Mouse (Mus musculus) embryonic facial prominence, embryonic 15.5 days (tissue): ENCODE data around the gene Scd1. TPM values are rescaled to one million over a fixed set of nuclear protein-coding genes. Genes with fewer than 3 reads are reported as not detected.
A peak's percentile ranks its signal among the peaks of the same experiment; 100 is the strongest.

Experiments used
- ATAC-seq: fragments of 200-750 bp; cut with Nextera tagmentation; 2 replicates; pipeline ENCODE4 v1.8.0; 2017; ENCODE audit warnings: low read depth, moderate TSS enrichment; ENCODE audit not compliant: insufficient number of reproducible peaks, low FRiP score, low TSS enrichment
- H3K27ac ChIP-seq: fragments of 300-500 bp; sonication (generic); replicated peaks from 2 replicates; pipeline ENCODE4 v1.5.1; 2015; ENCODE audit warnings: mild to moderate bottlenecking, inconsistent platforms
- H3K27me3 ChIP-seq: fragments of 300-500 bp; sonication (generic); 2 replicates; pipeline ENCODE4 v1.6.1; 2015; ENCODE audit warnings: inconsistent platforms
- H3K36me3 ChIP-seq: fragments of 300-500 bp; sonication (generic); 2 replicates; pipeline ENCODE4 v1.6.1; 2015; ENCODE audit warnings: mild to moderate bottlenecking, inconsistent platforms
- H3K4me1 ChIP-seq: fragments of 300-500 bp; sonication (generic); 2 replicates; pipeline ENCODE4 v1.6.1; 2015; ENCODE audit warnings: inconsistent platforms
- H3K4me2 ChIP-seq: fragments of 300-500 bp; sonication (generic); replicated peaks from 2 replicates; pipeline ENCODE4 v1.6.1; 2015; ENCODE audit warnings: mild to moderate bottlenecking, inconsistent platforms
- H3K4me3 ChIP-seq: fragments of 300-500 bp; sonication (generic); replicated peaks from 2 replicates; pipeline ENCODE4 v1.5.1; 2015; ENCODE audit warnings: mild to moderate bottlenecking, inconsistent platforms
- H3K9ac ChIP-seq: fragments of 300-500 bp; sonication (generic); 2 replicates; pipeline ENCODE4 v1.6.1; 2015; ENCODE audit warnings: inconsistent platforms
- H3K9me3 ChIP-seq: fragments of 300-500 bp; sonication (generic); replicated peaks from 2 replicates; pipeline ENCODE4 v1.6.1; 2016; ENCODE audit warnings: inconsistent platforms
- WGBS: fragments of 180-500 bp; shearing (Covaris S2); methylation state at CpG from one replicate; pipeline ENCODE4 v1.1.7; 2015; 5-methylcytosine and 5-hydroxymethylcytosine counted together
- polyA plus RNA-seq: library from polyadenylated mRNA; unstranded; fragments of >200 nt; fragmentation: Nextera tagmentation; extraction: Ambion mirVana; gene quantifications from 2 replicates; pipeline ENCODE4 v1.2.1, GENCODE M21; 2015

Gene Scd1
- 6.2 and 8.0 TPM in 2 replicates for polyA plus RNA-seq

DNA sequence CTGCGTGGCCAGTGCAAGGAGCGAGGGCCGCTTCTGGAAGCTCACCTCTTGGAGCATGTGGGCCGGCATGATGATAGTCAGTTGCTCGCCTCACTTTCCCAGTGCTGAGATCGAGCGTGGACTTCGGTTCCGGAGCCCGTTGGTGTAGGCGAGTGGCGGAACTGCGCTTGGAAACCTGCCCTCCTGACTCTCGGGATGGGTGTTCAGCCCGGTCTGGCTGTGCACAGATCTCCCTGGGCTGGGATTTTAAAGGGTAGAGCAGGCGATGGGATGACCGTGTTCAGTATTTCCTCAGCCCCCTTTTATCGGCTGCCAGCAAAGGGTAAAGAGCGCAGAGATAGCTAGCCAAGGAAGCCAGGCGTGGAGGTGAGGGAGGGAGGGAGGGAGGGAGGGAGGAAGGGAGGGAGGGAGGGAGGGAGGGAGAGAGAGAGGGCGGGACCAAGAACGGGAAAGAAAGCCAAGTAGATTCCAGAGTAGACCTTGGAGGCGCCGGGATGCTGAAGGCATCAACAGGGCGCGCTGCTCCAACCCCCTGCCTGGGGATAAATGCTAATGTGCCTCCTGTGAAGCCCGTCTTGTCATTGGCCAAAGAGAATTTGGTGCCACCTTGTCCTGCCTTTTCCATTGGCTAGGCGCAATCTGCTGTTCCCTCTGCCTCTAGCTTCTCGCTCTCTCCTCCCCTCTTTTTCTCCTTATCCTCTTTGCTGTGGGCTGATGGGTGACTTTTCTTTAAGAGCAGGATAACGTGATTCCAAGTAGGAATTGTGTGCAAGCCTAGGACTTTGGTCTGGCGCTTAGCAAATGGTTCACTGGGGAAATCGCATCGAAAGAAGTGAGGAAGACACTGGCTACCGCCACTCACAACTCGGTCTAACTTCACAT, at the start of gene Scd1:
TSS of gene Scd1 (minus strand) at position 539 of the 882 bp plus-strand sequence.
- WGBS, result under 1% methylated on average over 35 of the region's 35 CpGs

DNA sequence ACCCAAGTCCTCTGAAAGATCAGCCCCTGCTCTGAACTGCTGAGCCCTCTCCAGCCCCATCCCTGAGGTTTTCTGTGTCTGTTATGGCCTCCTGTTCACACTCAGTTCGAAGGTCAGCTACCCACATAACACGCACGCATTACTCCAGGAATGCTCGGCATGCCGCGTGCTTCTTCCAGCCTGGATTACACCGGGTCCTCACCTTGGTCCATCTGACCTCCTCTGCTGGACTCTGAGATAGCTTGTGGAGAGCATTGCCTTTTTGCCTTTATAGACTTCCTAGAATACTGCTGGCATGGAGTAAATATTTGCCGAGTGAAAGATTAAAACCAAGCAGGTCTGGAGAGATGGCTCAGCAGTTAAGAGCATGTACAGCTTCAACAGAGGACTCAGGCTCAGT, 47.7 kb upstream of the Scd1 start:
- Histone ChIP-seq H3K27me3 (no peaks in the 10 kb centered on the region), H3K9me3 (no peaks in the 10 kb centered on the region), H3K4me2 (no peak overlapping the region), H3K4me1 (no peaks in the 10 kb centered on the region), H3K36me3 (no peaks in the 10 kb centered on the region), H3K27ac (no peak overlapping the region), H3K9ac (no peak overlapping the region), H3K4me3 (no peak overlapping the region)
- WGBS, result 74% methylated on average over 8 of the region's 8 CpGs
- no peak for ATAC-seq

More for the DNA sequence above, at the start of gene Scd1:
- Histone ChIP-seq H3K4me2 (peak within 1 kb of the TSS; percentile 85), H3K4me3 (peak within 1 kb of the TSS; percentile 50), H3K27ac (peak within 1 kb of the TSS; percentile 85), H3K27me3 (no peaks in the 10 kb centered on the region), H3K9me3 (no peaks in the 10 kb centered on the region), H3K9ac (peak within 1 kb of the TSS; percentile 29), H3K36me3 (no peaks in the 10 kb centered on the region), H3K4me1 (peaks cover 25% of the 10 kb centered on the region)
- peak; percentile 88 for ATAC-seq

DNA sequence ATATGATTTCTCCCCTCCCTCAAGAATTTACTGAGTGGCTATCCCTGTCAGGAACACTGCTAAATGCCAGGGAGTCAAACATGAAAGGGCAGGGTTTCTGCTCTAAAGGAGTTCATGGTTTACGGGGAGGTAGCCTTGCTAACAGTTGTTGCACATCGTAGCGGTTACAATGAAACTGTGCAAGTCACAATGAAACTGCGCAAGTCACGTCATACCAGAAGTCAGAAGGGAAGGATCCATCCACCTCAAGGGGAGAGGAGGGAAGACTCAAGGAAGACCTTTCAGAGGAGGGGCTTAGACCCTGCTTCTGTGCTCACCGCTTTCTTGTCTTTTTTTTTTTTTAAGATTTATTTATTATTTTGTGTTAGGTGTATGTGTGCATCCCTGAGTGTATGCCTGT, 47.2 kb upstream of the Scd1 start:
- 80% methylated on average over 6 of the region's 6 CpGs for WGBS
- Histone ChIP-seq H3K9me3 (no peaks in the 10 kb centered on the region), H3K4me2 (no peak overlapping the region), H3K36me3 (no peaks in the 10 kb centered on the region), H3K4me3 (no peak overlapping the region), H3K4me1 (no peaks in the 10 kb centered on the region), H3K9ac (no peak overlapping the region), H3K27ac (no peak overlapping the region), H3K27me3 (no peaks in the 10 kb centered on the region)
- ATAC-seq, result no peak

DNA sequence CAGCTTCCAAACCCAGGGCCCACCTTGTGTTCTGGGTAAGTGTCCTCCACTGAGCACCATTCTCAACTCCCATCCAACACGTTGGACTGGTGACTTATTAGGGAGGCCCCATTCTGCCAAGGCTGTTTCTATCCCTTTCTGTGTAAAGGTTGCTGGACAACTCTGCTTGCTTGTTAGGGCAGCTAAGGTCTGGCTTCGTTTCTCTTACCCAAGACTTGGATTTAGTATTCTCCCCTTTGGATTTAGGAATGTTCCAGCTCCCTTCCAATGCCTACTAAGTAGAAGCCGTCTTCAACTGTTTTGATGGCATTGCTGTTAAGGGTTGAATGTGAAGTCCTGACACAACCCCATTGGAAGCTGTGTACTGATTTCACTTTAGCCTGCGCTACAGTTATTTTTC, 40.2 kb upstream of the Scd1 start:
- Histone ChIP-seq H3K27ac (no peak overlapping the region), H3K9me3 (no peaks in the 10 kb centered on the region), H3K4me1 (no peaks in the 10 kb centered on the region), H3K36me3 (no peaks in the 10 kb centered on the region), H3K9ac (no peak overlapping the region), H3K27me3 (no peaks in the 10 kb centered on the region), H3K4me2 (no peak overlapping the region), H3K4me3 (no peak overlapping the region)
- no peak for ATAC-seq
- WGBS, result 78% methylated on average over 4 of the region's 4 CpGs

DNA sequence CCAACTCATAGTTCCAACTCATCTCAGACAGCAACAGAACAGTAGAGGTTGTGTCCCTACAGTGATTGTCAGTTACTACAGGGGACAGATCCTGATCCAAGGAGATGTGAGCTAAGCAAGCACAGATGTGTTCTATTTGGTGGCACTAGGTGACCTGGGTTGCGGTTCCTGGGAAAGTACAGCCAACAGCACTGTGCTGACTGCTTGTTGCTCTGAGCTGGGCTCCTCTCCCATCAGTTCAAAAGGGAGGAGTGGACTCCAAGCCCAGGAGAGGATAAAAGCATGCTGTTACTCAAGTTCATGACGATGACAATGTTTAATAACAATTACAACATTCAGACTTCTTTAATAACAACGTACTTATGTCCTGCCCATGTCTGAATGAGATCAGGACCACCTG, 38.1 kb upstream of the Scd1 start:
- H3K36me3 ChIP-seq, result no peaks in the 10 kb centered on the region
- no peaks in the 10 kb centered on the region for H3K9me3 ChIP-seq
- no peaks in the 10 kb centered on the region for H3K27me3 ChIP-seq
- WGBS, result 82% methylated on average over 3 of the region's 3 CpGs
- no peak overlapping the region for H3K27ac ChIP-seq
- H3K4me1 ChIP-seq, result no peaks in the 10 kb centered on the region
- no peak overlapping the region for H3K9ac ChIP-seq
- H3K4me3 ChIP-seq, result no peak overlapping the region
- no peak for ATAC-seq
- no peak overlapping the region for H3K4me2 ChIP-seq

DNA sequence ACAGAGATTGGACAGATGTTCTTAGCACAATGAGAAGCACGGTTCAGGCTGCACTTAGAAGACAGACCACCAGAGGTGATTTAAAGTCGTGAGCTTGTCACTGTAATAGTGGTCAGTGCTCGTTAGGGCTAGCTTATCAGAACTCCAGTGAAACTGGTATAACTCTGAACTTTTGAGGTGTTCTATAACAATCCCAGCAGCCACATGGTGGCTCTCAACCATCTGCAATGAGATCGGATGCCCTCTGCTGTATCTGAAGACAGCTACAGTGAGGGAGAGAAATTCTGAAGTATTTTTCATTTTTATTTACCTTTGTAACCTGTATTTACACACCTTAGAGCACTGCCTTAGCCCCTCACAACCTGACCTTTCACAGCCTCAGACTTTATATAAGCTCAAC, 31.6 kb upstream of the Scd1 start:
- Histone ChIP-seq H3K27me3 (no peaks in the 10 kb centered on the region), H3K4me3 (no peak overlapping the region), H3K9ac (no peak overlapping the region), H3K9me3 (no peaks in the 10 kb centered on the region), H3K4me2 (no peak overlapping the region), H3K27ac (no peak overlapping the region), H3K36me3 (no peaks in the 10 kb centered on the region), H3K4me1 (no peaks in the 10 kb centered on the region)
- 50% methylated on average over 4 of the region's 4 CpGs for WGBS
- no peak for ATAC-seq

DNA sequence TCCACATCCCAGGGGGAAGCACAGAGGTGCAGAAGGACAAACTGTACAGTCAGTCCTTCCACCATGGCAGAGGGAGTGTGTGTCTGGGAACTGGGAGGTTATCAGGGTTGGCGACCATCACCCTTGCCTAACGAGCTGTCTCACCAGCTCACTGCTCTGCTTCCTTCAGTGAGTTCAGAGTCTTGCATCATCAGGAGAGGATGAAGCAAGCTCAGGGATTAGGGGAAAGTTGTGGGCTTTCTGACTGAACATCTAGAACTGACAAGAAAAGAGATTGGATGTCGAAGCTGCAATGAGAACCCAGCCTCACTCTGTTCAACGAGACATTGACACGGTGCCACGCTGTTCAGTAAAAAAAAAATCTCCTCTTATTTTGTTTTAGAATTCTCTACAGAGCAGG, 30.3 kb upstream of the Scd1 start:
- ATAC-seq, result no peak
- Histone ChIP-seq H3K4me2 (no peak overlapping the region), H3K9me3 (no peaks in the 10 kb centered on the region), H3K9ac (no peak overlapping the region), H3K4me1 (no peaks in the 10 kb centered on the region), H3K4me3 (no peak overlapping the region), H3K27ac (no peak overlapping the region), H3K36me3 (no peaks in the 10 kb centered on the region), H3K27me3 (no peaks in the 10 kb centered on the region)
- WGBS, result 73% methylated on average over 6 of the region's 6 CpGs

DNA sequence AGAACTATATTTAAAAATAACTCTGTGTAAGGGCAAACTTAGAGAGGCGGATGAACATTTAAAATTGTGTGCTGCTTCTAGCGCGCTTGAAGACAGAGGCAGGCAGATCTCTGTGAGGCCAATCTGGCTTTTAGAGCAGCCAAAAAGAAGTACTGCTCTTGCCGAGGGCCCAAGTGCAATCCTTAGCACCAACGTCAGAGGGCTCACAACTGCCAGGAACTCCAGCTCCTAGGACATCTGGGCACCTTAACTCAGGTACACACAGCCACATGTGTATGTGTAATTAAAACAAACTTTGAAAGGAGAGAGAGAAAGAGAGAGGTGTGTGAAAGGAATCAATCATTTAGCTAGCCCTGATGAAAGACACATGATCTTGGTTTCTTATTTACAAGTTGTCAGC, 24.4 kb upstream of the Scd1 start:
- no peaks in the 10 kb centered on the region for H3K9me3 ChIP-seq
- no peak for ATAC-seq
- no peaks in the 10 kb centered on the region for H3K36me3 ChIP-seq
- no peak overlapping the region for H3K4me3 ChIP-seq
- WGBS, result 79% methylated on average over 5 of the region's 5 CpGs
- no peak overlapping the region for H3K27ac ChIP-seq
- H3K4me2 ChIP-seq, result no peak overlapping the region
- H3K4me1 ChIP-seq, result no peaks in the 10 kb centered on the region
- no peaks in the 10 kb centered on the region for H3K27me3 ChIP-seq
- no peak overlapping the region for H3K9ac ChIP-seq

DNA sequence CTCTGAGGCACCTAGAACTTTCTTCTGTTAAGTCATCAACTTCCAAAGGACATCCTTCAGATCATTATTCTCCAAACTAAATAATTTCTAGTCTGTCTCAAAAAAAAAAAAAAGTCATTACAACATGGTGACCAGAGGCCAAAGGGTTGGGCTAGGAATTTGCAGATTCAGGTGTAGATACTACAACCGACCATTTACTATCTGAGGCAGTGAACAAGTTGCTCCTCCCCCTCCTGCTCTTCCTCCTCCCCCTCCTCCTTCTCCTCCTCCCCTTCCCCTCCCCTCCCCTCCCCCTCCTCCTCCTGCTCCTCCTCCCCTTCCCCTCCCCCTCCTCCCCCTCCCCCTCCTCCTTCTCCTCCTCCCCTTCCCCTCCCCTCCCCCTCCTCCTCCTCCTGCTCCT, 20.0 kb upstream of the Scd1 start:
- Histone ChIP-seq H3K36me3 (no peaks in the 10 kb centered on the region), H3K9me3 (no peaks in the 10 kb centered on the region), H3K9ac (no peak overlapping the region), H3K4me3 (no peak overlapping the region), H3K27ac (no peak overlapping the region), H3K4me1 (no peaks in the 10 kb centered on the region), H3K27me3 (no peaks in the 10 kb centered on the region), H3K4me2 (no peak overlapping the region)
- 82% methylated on average over 1 of the region's 1 CpGs for WGBS
- no peak for ATAC-seq

DNA sequence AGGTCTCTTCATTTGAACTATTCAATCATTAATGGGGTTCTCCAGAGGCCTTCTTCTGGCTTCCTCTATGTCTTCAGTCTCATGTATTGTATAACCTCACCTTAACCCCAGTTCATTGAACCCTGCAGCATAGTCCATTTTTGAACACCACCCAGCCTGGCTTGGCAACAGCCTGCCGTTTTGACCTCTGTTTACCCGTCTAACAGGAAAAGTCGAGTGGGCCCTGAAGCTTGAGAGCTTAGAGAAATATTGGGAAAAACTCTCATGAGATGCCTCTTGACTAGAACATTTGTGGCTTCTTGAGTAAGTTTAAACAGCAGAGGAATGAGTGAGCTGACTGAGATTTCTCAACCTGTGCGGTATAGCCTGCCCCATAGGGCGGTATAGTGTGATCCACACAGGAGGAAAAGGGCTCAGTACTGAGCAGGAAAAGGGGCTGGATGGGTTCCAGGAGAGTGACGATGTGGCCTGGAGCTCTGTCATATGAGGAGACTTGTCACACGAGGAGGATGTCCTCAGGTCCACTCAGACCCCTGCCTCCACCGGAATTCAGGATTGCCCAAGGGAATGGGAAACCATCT, 14.5 kb upstream of the Scd1 start:
- 69% methylated on average over 8 of the region's 8 CpGs for WGBS
- ATAC-seq, result no peak
- Histone ChIP-seq H3K27me3 (no peaks in the 10 kb centered on the region), H3K36me3 (no peaks in the 10 kb centered on the region), H3K27ac (no peak overlapping the region), H3K4me3 (no peak overlapping the region), H3K9ac (no peak overlapping the region), H3K9me3 (no peaks in the 10 kb centered on the region), H3K4me1 (no peaks in the 10 kb centered on the region), H3K4me2 (no peak overlapping the region)

DNA sequence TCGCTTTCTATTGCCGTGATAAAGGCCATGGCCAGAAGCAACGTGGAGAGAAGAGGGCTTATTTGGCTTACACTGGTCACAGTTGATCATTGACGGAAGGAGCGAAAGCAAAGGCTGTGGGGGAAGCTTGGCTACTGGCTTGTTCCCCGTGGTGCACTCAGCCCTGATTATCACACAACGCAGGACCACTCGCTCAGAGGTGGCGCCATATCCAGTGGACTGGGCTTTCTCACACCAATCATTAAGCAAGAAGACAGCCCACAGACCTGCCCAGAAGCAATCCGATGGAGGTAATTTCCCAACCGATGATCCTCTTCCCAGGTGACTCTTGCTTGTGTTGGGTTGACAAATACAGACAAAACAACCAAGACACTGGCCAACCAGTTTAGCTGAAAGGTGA, 11.9 kb upstream of the Scd1 start:
- Histone ChIP-seq H3K4me2 (no peak overlapping the region), H3K9ac (no peak overlapping the region), H3K27me3 (no peaks in the 10 kb centered on the region), H3K27ac (no peak overlapping the region), H3K36me3 (no peaks in the 10 kb centered on the region), H3K4me3 (no peak overlapping the region), H3K4me1 (no peaks in the 10 kb centered on the region), H3K9me3 (no peaks in the 10 kb centered on the region)
- no peak for ATAC-seq
- WGBS, result 52% methylated on average over 11 of the region's 11 CpGs

DNA sequence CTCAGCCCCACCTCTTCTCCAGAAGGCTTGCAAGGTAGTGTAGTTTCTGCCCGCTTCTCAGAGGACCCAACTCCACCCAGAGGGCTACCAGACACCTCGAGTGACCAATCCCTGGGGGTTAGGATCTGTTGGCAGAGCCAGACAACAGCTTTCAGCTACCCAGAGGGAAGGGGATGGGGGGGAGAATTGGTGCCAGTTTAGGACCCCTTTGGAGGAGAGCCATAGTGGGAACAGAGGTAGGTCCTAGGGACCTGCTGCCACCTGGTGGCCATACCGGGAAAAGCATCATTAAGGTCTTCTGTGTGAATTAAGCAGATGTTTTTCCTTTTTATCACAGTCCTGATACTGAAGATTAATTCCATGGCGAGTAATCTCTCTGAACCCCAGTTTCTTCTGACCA, 11.3 kb upstream of the Scd1 start:
- Histone ChIP-seq H3K27ac (no peak overlapping the region), H3K36me3 (no peaks in the 10 kb centered on the region), H3K9ac (no peak overlapping the region), H3K27me3 (no peaks in the 10 kb centered on the region), H3K4me2 (no peak overlapping the region), H3K9me3 (no peaks in the 10 kb centered on the region), H3K4me3 (no peak overlapping the region), H3K4me1 (no peaks in the 10 kb centered on the region)
- WGBS, result 13% methylated on average over 4 of the region's 4 CpGs
- peak; percentile 26; the same call in 1 of the 2 replicates for ATAC-seq
